Comparison of ENCODE assay signal across 10 mouse cellular contexts in genomic region chr4:125315818-125316217, GRCm38 (mm10).
DNase-seq lines count a peak whose midpoint lies in the region; ATAC-seq and TF ChIP-seq lines count a peak whose summit lies in the region.
"Had no signal": no experiment of that assay in that cellular context is flagged by ENCODE, and none has a peak within 500 bp of the region (broad histone marks: within the 10 kb centered on the region; RNA-seq: fewer than 3 reads in every experiment).

No protein-coding gene starts in this region.

- intact Hi-C loops in gastrocnemius, postnatal 14 days (cut with DNase I; ENCODE audit: low total_unique reads): no loop called here

- TF ChIP-seq POLR2A in cerebellum, adult 2 months (IDR thresholded peaks at IDR 0.05; ENCODE audit: borderline replicate concordance, insufficient read depth, low read length): no peak

- no peak overlapping the region for H3K27ac ChIP-seq in cerebellum, adult 2 months (ENCODE audit: insufficient read depth, low read length)
- H3K27ac ChIP-seq in embryonic facial prominence, embryonic 14.5 days (replicated peaks; ENCODE audit: low read depth, low read length): no peak overlapping the region
- no peak overlapping the region for H3K27ac ChIP-seq in neural tube, embryonic 14.5 days (ENCODE audit: low read depth, low read length)

- TF ChIP-seq CTCF in cerebellum, adult 2 months (IDR thresholded peaks at IDR 0.05; ENCODE audit: borderline replicate concordance, insufficient read depth, low read depth, low read length): no peak

- no peaks in the 10 kb centered on the region for H3K27me3 ChIP-seq in cerebellum, adult 2 months (ENCODE audit: control insufficient read depth, insufficient read depth, low read length)
- H3K27me3 ChIP-seq in embryonic facial prominence, embryonic 14.5 days (replicated peaks; ENCODE audit: control insufficient read depth, insufficient read depth, low read length): no peaks in the 10 kb centered on the region; the same call in 1 of the 2 replicates
- H3K27me3 ChIP-seq in neural tube, embryonic 14.5 days (ENCODE audit: control insufficient read depth, insufficient read depth, low read length): no peaks in the 10 kb centered on the region

- 6% methylated on average over 6 of the region's 6 CpGs for WGBS in cerebellum, adult 2 months
- 33% methylated on average over 6 of the region's 6 CpGs for WGBS in embryonic facial prominence, embryonic 14.5 days
- 14% methylated on average over 6 of the region's 6 CpGs for WGBS in neural tube, embryonic 14.5 days

- no peak overlapping the region for H3K4me2 ChIP-seq in embryonic facial prominence, embryonic 14.5 days (ENCODE audit: low read depth, low read length)
- no peak overlapping the region for H3K4me2 ChIP-seq in neural tube, embryonic 14.5 days (ENCODE audit: low read depth, low read length)

- H3K4me3 ChIP-seq in cerebellum, adult 2 months (replicated peaks; ENCODE audit: insufficient read depth, low read depth, low read length): no peak overlapping the region
- no peak overlapping the region for H3K4me3 ChIP-seq in embryonic facial prominence, embryonic 14.5 days (ENCODE audit: low read depth, low read length)
- no peak overlapping the region for H3K4me3 ChIP-seq in neural tube, embryonic 14.5 days (ENCODE audit: low read depth, low read length)
- H3K4me3 ChIP-seq: megakaryocyte, embryonic 14.5 days had no signal

- ATAC-seq in embryonic facial prominence, embryonic 14.5 days (ENCODE audit: low read depth): peak; percentile 60; the same call in 1 of the 2 replicates
- peak; percentile 85 for ATAC-seq in neural tube, embryonic 14.5 days (ENCODE audit: low read depth)

- H3K36me3 ChIP-seq in embryonic facial prominence, embryonic 14.5 days (ENCODE audit: control insufficient read depth, insufficient read depth, low read length): no peaks in the 10 kb centered on the region
- no peaks in the 10 kb centered on the region for H3K36me3 ChIP-seq in neural tube, embryonic 14.5 days (ENCODE audit: control insufficient read depth, insufficient read depth, low read length)

- no peak overlapping the region for H3K9ac ChIP-seq in embryonic facial prominence, embryonic 14.5 days (ENCODE audit: low read depth, low read length)
- no peak overlapping the region for H3K9ac ChIP-seq in neural tube, embryonic 14.5 days (replicated peaks; ENCODE audit: low read depth, low read length)

- no peaks in the 10 kb centered on the region for H3K9me3 ChIP-seq in embryonic facial prominence, embryonic 14.5 days (ENCODE audit: control insufficient read depth, low read length)
- no peaks in the 10 kb centered on the region for H3K9me3 ChIP-seq in neural tube, embryonic 14.5 days (ENCODE audit: control insufficient read depth, low read length)

- peak; percentile 12 to 23 for DNase-seq in cerebellum, adult 2 months
- DNase-seq in cerebellum, adult 8-10 months: no peak
- peak; percentile 2 for DNase-seq in embryonic facial prominence, embryonic 14.5 days (ENCODE audit: low spot score)
- peak; percentile 27 for DNase-seq in layer of hippocampus, adult 9-10 months (ENCODE audit: low spot score)
- no peak for DNase-seq in gastrocnemius, postnatal 14 days
- no peak for DNase-seq in gastrocnemius, postnatal 4 days (ENCODE audit: low spot score in 2 of 2)
- no peak for DNase-seq in adipocyte (ENCODE audit: low spot score)
- DNase-seq: gastrocnemius, postnatal 25 days had no signal

- peaks cover 5% of the 10 kb centered on the region; the same call in 1 of the 2 replicates for H3K4me1 ChIP-seq in cerebellum, adult 2 months (ENCODE audit: control insufficient read depth, insufficient read depth, low read length)
- H3K4me1 ChIP-seq in embryonic facial prominence, embryonic 14.5 days (ENCODE audit: control insufficient read depth, insufficient read depth, low read length): no peaks in the 10 kb centered on the region
- peaks cover 22% of the 10 kb centered on the region for H3K4me1 ChIP-seq in neural tube, embryonic 14.5 days (ENCODE audit: control insufficient read depth, insufficient read depth, low read length)

Comparison
In these comparisons a context has a peak if more than half of its experiments do, and no peak if none do; other contexts are left out.
1. DNase-seq: peak in cerebellum, adult 2 months (2 of 2), embryonic facial prominence, embryonic 14.5 days (single experiment) and layer of hippocampus, adult 9-10 months (single experiment); none in cerebellum, adult 8-10 months (single experiment), gastrocnemius, postnatal 14 days (single experiment), gastrocnemius, postnatal 4 days (0 of 2) and adipocyte (single experiment).